Mouse (Mus musculus) limb, embryonic 15.5 days (tissue): ENCODE data around the gene Nipsnap2. TPM values are rescaled to one million over a fixed set of nuclear protein-coding genes. Genes with fewer than 3 reads are reported as not detected.
"Not testable (repeated sequence)": the region's sequence is repeated elsewhere in the genome, so short reads cannot be mapped to it uniquely, and the experiment has no call there.

ENCODE experiments used
- ATAC-seq: fragments of 200-750 bp; cut with Nextera tagmentation; 2 replicates; pipeline ENCODE4 v1.8.0; 2017; ENCODE audit warnings: low read depth, moderate TSS enrichment; ENCODE audit not compliant: insufficient number of reproducible peaks, low FRiP score, low TSS enrichment
- H3K27ac ChIP-seq: fragments of 300-500 bp; sonication (generic); 2 replicates; pipeline ENCODE4 v1.5.1; 2015; ENCODE audit warnings: moderate library complexity, mild to moderate bottlenecking, inconsistent platforms
- H3K27me3 ChIP-seq: fragments of 300-500 bp; sonication (generic); 2 replicates; pipeline ENCODE4 v1.6.1; 2015; ENCODE audit warnings: inconsistent platforms
- H3K36me3 ChIP-seq: fragments of 300-500 bp; sonication (generic); 2 replicates; pipeline ENCODE4 v1.6.1; 2015; ENCODE audit warnings: inconsistent platforms
- H3K4me1 ChIP-seq: fragments of 300-500 bp; sonication (generic); 2 replicates; pipeline ENCODE4 v1.6.1; 2015; ENCODE audit warnings: inconsistent platforms
- H3K4me2 ChIP-seq: fragments of 300-500 bp; sonication (generic); 2 replicates; pipeline ENCODE4 v1.6.1; 2015; ENCODE audit warnings: mild to moderate bottlenecking, inconsistent platforms
- H3K4me3 ChIP-seq: fragments of 300-500 bp; sonication (generic); 2 replicates; pipeline ENCODE4 v1.5.1; 2015; ENCODE audit warnings: mild to moderate bottlenecking, inconsistent platforms
- H3K9ac ChIP-seq: fragments of 300-500 bp; sonication (generic); 2 replicates; pipeline ENCODE4 v1.6.1; 2015; ENCODE audit warnings: inconsistent platforms
- H3K9me3 ChIP-seq: fragments of 300-500 bp; sonication (generic); 2 replicates; pipeline ENCODE4 v1.6.1; 2016; ENCODE audit warnings: inconsistent platforms
- WGBS: fragments of 180-500 bp; shearing (Covaris S2); methylation state at CpG from one replicate; pipeline ENCODE4 v1.1.7; 2015; 5-methylcytosine and 5-hydroxymethylcytosine counted together
- polyA plus RNA-seq: library from polyadenylated mRNA; unstranded; fragments of >200 nt; fragmentation: Nextera tagmentation; extraction: Ambion mirVana; gene quantifications from 2 replicates; pipeline ENCODE4 v1.2.1, GENCODE M21; 2015

Gene Nipsnap2
- polyA plus RNA-seq: 109 and 131 TPM in 2 replicates

DNA sequence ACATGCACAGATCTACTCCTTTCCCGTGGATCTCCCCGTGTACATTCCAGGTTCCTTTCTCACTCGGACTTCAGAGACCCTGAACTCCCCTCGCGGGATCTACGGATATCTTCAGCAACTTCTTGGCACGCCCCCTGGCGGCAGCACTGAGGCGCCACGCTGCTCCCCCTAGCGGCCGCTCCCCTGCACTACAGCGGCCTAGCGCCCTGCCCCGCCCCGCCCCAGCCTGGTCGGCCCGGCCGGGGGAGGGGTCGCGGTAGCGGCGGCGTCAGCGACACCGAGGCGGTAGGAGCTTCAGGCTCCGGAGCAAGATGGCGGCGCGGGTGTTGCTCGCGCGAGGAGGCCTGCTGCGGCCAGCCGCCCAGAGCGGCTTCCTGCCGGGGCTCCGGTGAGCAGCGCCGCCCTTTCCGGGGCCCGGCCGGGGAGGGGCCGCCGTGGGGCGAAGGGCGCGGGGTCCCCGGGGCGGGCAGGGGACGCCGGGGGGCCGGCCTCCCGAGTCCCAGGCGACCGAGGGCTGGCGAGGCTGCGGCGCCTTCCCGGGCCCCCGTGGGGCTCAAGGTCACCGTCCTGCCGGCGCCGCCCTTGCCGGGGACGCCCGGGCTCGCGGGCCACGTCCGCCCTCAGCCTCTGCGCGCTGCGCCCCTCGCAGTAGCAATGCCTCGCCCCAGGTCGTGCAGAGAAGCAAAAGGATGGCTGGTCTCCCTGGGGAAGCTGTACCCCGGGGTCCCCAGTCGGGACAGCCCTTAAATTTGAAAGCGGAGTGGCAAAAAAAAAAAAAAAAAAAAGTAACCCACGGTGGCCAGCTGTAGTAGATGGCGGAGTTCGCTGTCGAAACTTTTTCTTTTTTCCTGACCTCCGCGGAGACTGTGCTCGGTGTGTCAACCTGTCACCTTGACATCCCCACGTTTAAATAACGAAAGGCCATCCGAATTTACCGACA, at the start of gene Nipsnap2:
Gene Nipsnap2 (plus strand): TSS at position 230 of the 940 bp plus-strand sequence.
- Histone ChIP-seq H3K4me1 (peaks cover 27% of the 10 kb centered on the region), H3K4me3 (peak within 1 kb of the TSS; percentile 85), H3K36me3 (no peaks in the 10 kb centered on the region), H3K4me2 (peak within 1 kb of the TSS; percentile 49), H3K27ac (peak within 1 kb of the TSS; percentile 97), H3K9ac (peak within 1 kb of the TSS; percentile 91), H3K27me3 (no peaks in the 10 kb centered on the region), H3K9me3 (no peaks in the 10 kb centered on the region)
- under 1% methylated on average over 77 of the region's 93 CpGs for WGBS
- peak; percentile 87 for ATAC-seq

DNA sequence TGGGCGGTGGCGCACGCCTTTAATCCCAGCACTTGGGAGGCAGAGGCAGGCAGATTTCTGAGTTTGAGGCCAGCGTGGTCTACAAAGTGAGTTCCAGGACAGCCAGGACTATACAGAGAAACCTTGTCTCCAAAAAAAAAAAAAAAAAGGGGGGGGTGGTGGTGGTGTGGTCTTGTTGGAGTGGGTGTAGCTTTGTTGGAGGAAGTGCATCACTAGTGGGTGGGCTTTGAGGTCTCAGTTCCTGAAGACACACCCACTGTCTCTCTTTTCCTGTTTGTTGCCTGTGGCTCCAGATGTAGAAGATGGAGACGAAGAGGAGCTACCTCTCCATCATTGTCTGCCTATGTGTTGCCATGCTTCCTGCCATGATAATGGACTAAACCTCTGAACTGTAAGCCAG, 39.7 kb upstream of the Nipsnap2 start:
- not testable (repeated sequence) for H3K36me3 ChIP-seq, H3K4me3 ChIP-seq, H3K4me1 ChIP-seq, H3K9ac ChIP-seq, H3K9me3 ChIP-seq, H3K4me2 ChIP-seq, H3K27me3 ChIP-seq, ATAC-seq, H3K27ac ChIP-seq
- WGBS: 91% methylated on average over 5 of the region's 5 CpGs

DNA sequence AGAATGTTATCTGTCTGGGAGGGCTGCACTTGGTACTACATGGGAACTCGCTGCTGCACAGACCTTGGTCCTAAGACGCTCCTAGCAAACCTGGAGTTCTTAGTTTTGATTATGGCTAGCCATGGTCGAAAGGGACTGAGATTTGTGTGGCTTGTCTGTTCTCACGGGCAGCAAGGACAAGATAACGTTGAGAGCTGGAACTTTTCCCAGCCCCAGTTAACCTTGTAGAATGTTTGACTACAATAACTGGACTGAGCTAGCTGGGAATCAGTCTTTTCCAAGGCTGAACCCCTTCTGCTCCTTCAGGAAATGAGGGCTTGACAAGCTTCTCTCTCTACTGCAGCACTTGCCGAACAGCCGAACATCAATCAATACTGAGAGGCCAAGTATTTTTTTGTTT, 37.2 kb upstream of the Nipsnap2 start:
- Histone ChIP-seq H3K9me3 (no peaks in the 10 kb centered on the region), H3K4me3 (no peak overlapping the region), H3K36me3 (no peaks in the 10 kb centered on the region), H3K27me3 (no peaks in the 10 kb centered on the region), H3K4me1 (no peaks in the 10 kb centered on the region), H3K27ac (no peak overlapping the region), H3K9ac (no peak overlapping the region), H3K4me2 (no peak overlapping the region)
- no peak for ATAC-seq
- WGBS: 85% methylated on average over 7 of the region's 7 CpGs

DNA sequence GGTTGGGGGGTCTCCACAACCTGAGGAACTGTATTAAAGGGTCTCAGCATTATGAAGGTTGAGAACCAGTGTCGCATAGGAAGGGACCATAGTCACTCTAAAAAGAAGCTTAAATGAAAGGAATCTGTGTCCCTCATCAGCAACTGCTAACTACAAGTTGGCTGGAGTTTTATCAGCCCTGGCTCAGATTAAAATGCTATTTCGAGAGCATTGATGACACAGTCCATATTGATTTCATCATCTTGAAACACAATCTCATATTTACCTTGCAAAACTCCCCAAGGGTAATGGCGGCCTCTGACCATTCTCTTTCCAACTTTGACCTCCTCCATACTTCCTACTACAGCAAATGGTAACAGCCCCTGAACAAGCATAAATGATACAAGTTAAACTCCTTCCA, 34.3 kb upstream of the Nipsnap2 start:
- no peak overlapping the region for H3K4me2 ChIP-seq
- H3K9me3 ChIP-seq: no peaks in the 10 kb centered on the region
- H3K4me3 ChIP-seq: no peak overlapping the region
- no peak for ATAC-seq
- no peaks in the 10 kb centered on the region for H3K36me3 ChIP-seq
- H3K9ac ChIP-seq: no peak overlapping the region
- no peaks in the 10 kb centered on the region for H3K27me3 ChIP-seq
- H3K27ac ChIP-seq: no peak overlapping the region
- WGBS: 82% methylated on average over 3 of the region's 3 CpGs
- H3K4me1 ChIP-seq: no peaks in the 10 kb centered on the region

DNA sequence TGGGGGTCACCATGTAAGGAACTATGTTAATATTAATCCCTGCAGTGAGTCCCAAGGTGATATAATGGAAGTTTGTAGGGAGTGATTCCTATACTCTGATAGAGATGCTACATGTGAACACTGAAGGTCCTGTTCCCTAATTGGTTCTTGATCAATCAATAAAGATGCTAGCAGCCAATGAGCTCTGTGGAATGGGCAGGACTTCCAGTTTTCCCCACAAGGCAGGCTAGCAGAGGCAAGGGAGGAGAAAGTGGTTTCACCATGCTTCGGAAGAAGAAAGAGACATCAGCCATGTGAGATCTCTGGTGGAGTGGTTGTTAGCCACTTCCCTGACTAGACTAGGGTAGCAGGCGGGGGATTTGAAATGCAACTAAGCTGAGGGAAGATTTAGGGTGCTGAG, 24.4 kb upstream of the Nipsnap2 start:
- H3K4me2 ChIP-seq: no peak overlapping the region

DNA sequence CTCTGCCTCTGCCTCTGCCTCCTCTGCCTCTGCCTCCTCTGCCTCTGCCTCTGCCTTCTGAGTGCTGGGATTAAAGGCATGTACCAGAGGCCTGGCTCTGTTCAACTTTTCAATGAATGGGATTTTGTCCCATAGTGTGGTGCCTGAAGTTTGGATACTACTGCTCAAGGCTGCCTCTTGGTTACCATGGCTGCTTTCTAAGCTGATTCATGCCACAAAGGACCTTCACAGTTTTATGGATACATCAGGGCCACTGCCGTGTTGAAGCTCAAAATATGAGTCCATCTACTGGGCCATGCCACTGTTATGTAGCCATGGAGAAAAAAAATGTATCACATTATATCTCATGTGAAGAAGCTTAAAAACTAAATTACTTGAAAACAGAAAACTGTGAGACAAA, 23.2 kb upstream of the Nipsnap2 start:
- Histone ChIP-seq H3K27ac (no peak overlapping the region), H3K4me3 (no peak overlapping the region), H3K4me2 (no peak overlapping the region), H3K4me1 (no peaks in the 10 kb centered on the region), H3K36me3 (no peaks in the 10 kb centered on the region), H3K27me3 (peaks cover 16% of the 10 kb centered on the region; the same call in 1 of the 2 replicates), H3K9ac (no peak overlapping the region), H3K9me3 (no peaks in the 10 kb centered on the region)
- ATAC-seq: no peak
- 75% methylated on average over 1 of the region's 1 CpGs for WGBS

More for the DNA sequence above, 24.4 kb upstream of the Nipsnap2 start:
- no peak overlapping the region for H3K27ac ChIP-seq
- no peaks in the 10 kb centered on the region for H3K4me1 ChIP-seq
- peaks cover 16% of the 10 kb centered on the region; the same call in 1 of the 2 replicates for H3K27me3 ChIP-seq
- peak overlapping the region; percentile 11; the same call in 1 of the 2 replicates for H3K4me3 ChIP-seq
- H3K36me3 ChIP-seq: no peaks in the 10 kb centered on the region
- ATAC-seq: no peak
- WGBS: 41% methylated on average over 2 of the region's 2 CpGs
- no peak overlapping the region for H3K9ac ChIP-seq
- H3K9me3 ChIP-seq: no peaks in the 10 kb centered on the region

DNA sequence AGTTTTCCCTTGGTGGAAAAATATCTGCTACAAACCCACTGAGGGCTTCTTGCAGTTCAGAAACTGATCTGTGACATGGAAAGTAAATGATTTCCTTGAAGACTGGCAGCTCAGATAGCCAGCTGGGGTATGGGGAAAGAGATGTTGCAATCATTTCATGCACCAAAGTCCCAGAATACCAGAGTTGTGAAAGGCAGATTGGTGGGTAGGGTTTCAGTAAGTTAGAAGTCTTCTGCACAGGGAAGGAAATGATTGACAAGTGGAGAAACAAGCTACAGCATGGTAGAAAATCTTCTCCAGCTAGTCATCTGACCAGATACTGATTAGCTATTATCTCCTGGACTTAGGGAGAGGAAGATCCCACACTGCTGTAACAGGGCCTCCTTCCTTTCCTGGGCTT, 21.5 kb upstream of the Nipsnap2 start:
- Histone ChIP-seq H3K4me2 (no peak overlapping the region), H3K36me3 (no peaks in the 10 kb centered on the region), H3K9me3 (no peaks in the 10 kb centered on the region), H3K4me1 (no peaks in the 10 kb centered on the region), H3K9ac (no peak overlapping the region), H3K27me3 (peaks cover 16% of the 10 kb centered on the region; the same call in 1 of the 2 replicates), H3K27ac (no peak overlapping the region), H3K4me3 (no peak overlapping the region)
- no peak for ATAC-seq

DNA sequence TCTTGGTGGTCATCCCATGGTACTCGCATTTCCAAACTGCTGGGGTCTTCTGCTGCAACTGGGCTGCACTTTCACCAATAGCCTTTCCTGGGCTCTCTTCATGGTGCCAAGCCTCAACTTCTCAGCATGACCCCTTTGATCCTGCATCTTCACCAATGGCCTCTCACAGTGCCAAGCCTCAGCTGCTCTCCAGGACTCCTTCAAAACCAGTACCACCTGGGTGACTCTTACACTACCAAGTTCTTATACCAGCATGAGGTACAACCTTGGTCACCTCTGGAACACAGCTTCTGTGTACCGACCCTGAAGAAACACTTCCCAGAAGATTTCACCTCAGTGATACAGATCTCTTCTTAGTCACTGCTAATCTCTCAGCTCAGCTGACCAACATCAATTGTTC, 16.5 kb upstream of the Nipsnap2 start, which contains the start of gene Sept14:
Gene Sept14 (minus strand): TSS at position 101 of the 400 bp plus-strand sequence.
- no peak for ATAC-seq
- H3K4me1 ChIP-seq: no peaks in the 10 kb centered on the region
- 65% methylated on average over 2 of the region's 2 CpGs for WGBS

DNA sequence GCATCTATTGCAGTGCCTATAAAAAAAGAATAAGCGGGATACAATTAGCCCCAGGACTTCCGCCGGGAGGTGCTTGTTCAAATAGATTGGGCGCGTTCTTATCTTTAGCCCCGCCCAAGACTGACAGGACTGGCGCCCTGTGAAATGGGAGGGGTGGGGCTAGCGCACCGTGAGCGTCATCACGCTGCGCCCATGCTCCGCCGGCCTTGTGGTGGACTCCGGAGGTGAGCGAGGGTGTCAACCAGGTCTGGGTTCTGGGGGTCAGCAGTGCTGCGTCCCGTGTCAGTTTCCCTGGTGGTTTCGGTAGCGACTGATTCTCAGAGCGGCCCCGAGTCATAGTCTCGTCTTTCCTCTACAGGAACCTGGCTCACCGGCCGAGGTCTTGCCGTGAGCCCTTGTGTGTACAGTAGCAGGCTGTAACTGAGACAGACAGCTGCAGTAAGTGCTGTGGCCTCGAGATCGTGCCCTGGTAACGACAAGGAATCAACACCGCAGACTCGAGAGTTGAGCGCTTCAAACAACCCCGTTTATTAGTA, 9.5 kb upstream of the Nipsnap2 start, which contains the start of gene Mrps17:
Gene Mrps17 (plus strand): TSS at position 172 of the 536 bp plus-strand sequence.
- H3K27me3 ChIP-seq: no peaks in the 10 kb centered on the region
- no peaks in the 10 kb centered on the region for H3K9me3 ChIP-seq
- H3K27ac ChIP-seq: peak within 1 kb of the TSS; percentile 17; the same call in 1 of the 2 replicates
- peaks cover 7% of the 10 kb centered on the region; the same call in 1 of the 2 replicates for H3K4me1 ChIP-seq
- H3K4me3 ChIP-seq: peak within 1 kb of the TSS; percentile 61
- H3K9ac ChIP-seq: peak within 1 kb of the TSS; percentile 54
- H3K4me2 ChIP-seq: peak within 1 kb of the TSS; percentile 74
- ATAC-seq: peak; percentile 92
- WGBS: 1% methylated on average over 33 of the region's 33 CpGs
- H3K36me3 ChIP-seq: peaks cover 30% of the 10 kb centered on the region

More for the DNA sequence above, 16.5 kb upstream of the Nipsnap2 start, which contains the start of gene Sept14:
- H3K27ac ChIP-seq: no peak within 1 kb of the TSS
- no peaks in the 10 kb centered on the region for H3K36me3 ChIP-seq
- H3K27me3 ChIP-seq: peaks cover 2% of the 10 kb centered on the region; the same call in 1 of the 2 replicates
- no peak within 1 kb of the TSS for H3K4me2 ChIP-seq
- H3K4me3 ChIP-seq: no peak within 1 kb of the TSS
- no peak within 1 kb of the TSS for H3K9ac ChIP-seq
- H3K9me3 ChIP-seq: no peaks in the 10 kb centered on the region

DNA sequence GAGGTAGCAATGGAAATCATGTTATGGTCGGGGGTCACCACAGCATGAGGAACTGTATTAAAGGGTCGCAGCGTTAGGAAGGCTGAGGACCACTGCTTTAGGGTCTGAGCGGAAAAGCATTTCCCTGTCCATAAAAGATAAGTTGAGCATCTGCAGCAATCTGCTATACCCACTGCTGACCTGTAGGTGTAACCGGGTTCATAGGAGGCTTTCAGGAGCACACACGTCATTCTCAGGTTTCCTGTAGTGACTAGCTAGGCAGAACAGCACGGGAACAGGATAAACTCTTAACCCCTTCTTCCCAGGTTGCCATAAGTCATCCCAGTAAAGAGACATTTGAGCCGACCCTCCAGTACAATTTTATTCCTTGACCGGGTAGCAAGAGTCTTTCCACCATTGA, 7.8 kb upstream of the Nipsnap2 start:
- H3K4me3 ChIP-seq: no peak overlapping the region
- H3K9ac ChIP-seq: no peak overlapping the region
- peaks cover 30% of the 10 kb centered on the region for H3K36me3 ChIP-seq
- 80% methylated on average over 9 of the region's 9 CpGs for WGBS
- H3K4me1 ChIP-seq: peaks cover 7% of the 10 kb centered on the region; the same call in 1 of the 2 replicates
- no peak overlapping the region for H3K27ac ChIP-seq
- no peaks in the 10 kb centered on the region for H3K27me3 ChIP-seq
- no peak for ATAC-seq
- H3K9me3 ChIP-seq: no peaks in the 10 kb centered on the region
- no peak overlapping the region for H3K4me2 ChIP-seq

DNA sequence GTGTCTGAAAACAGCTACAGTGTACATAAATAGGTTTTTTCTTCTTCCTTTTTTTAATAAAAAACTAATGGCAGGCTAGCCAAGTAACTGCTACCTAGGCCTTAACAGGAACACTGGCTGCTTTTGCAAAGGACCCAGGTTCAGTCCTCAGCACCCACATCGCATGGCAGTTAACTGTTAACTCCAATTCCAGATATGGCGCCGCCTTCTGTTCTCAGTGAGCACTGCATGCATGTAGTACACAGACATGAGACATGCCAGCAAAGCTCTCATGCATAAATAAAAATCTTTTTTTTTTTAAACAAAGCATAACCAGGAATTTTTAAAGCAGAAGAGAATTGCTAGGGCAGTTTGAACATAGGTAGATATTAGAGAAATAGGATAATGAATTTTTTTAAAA, 4.7 kb upstream of the Nipsnap2 start:
- Histone ChIP-seq H3K27ac (no peak overlapping the region), H3K36me3 (peaks cover 30% of the 10 kb centered on the region), H3K9ac (no peak overlapping the region), H3K4me1 (peaks cover 15% of the 10 kb centered on the region; the same call in 1 of the 2 replicates), H3K9me3 (no peaks in the 10 kb centered on the region), H3K27me3 (no peaks in the 10 kb centered on the region), H3K4me3 (no peak overlapping the region), H3K4me2 (no peak overlapping the region)
- WGBS: 83% methylated on average over 3 of the region's 3 CpGs
- no peak for ATAC-seq

DNA sequence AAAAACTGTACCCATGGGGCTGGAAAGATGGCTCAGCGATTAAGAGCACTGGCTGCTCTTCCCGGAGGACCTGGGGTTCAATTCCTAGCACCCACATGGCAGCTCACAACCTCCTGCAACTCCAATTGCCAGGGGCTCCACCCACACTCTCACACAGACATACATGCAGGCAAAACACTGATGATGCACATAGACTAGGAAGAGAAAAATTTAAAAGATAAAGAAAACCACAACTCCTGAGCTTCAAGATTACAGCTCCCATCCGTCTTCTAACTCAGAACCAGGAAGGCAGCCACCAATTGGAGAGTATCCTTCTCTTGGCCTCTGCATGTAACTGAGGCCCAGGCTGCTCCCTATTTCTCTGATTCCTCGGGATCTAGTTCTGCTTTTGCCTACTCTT, 595 bp upstream of the Nipsnap2 start:
- H3K4me1 ChIP-seq: peaks cover 19% of the 10 kb centered on the region
- H3K36me3 ChIP-seq: peaks cover 7% of the 10 kb centered on the region
- no peaks in the 10 kb centered on the region for H3K9me3 ChIP-seq
- peak overlapping the region; percentile 91; the same call in 1 of the 2 replicates for H3K9ac ChIP-seq
- peak overlapping the region; percentile 49 for H3K4me2 ChIP-seq
- 45% methylated on average over 4 of the region's 4 CpGs for WGBS
- peak overlapping the region; percentile 85 for H3K4me3 ChIP-seq
- H3K27me3 ChIP-seq: no peaks in the 10 kb centered on the region
- H3K27ac ChIP-seq: peak overlapping the region; percentile 97
- no peak for ATAC-seq
